Mouse (Mus musculus) thymus, adult 2 months (tissue): Measurements from ENCODE around the gene Olfr697.

ENCODE experiments used
- CTCF ChIP-seq: fragments of 200-500 bp; IDR thresholded peaks from 2 replicates; pipeline ENCODE4 v1.5.1; 2012; ENCODE audit warnings: mild to moderate bottlenecking, control low read depth, low read length, moderate library complexity, borderline replicate concordance; ENCODE audit not compliant: control insufficient read depth, poor library complexity, insufficient read depth; ENCODE audit errors: extremely low read depth
- POLR2A ChIP-seq: fragments of 200-500 bp; IDR thresholded peaks from 2 replicates; pipeline ENCODE4 v1.6.1; 2012; ENCODE audit warnings: mild to moderate bottlenecking, low read length, control low read depth, moderate library complexity; ENCODE audit not compliant: control insufficient read depth, poor library complexity, insufficient read depth; ENCODE audit errors: extremely low read depth

DNA sequence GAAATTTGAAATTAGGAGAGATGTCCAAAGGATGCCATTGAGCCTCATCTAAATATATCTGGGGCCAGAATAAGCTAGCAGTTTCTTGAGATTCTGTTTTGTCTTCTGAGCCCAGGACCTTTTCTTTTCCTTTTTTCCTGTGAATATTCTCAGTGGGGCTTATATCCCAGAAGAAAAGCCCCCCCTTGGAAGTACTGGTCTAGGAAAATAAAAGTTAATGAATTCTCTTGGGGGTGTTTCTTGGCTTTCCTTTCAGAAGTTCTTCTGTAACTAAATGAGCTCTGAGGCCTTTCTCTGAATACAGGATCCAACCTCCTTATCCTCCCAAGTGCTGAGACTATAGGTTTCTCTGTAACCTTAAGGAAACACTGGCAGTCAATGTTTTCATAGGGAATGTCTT, 13.1 kb upstream of the Olfr697 start, which contains the start of gene Olfr698:
- TF ChIP-seq POLR2A (no peak), CTCF (no peak)
